Mouse (Mus musculus): Measurements from ENCODE around the gene Ogfr. TPM values are rescaled to one million over a fixed set of nuclear protein-coding genes. Genes with fewer than 3 reads are reported as not detected.

Ogfr gene
- 10 to 100 TPM; 21.3 to 24.7 (median 22.3) TPM for total RNA-seq (2022)

DNA sequence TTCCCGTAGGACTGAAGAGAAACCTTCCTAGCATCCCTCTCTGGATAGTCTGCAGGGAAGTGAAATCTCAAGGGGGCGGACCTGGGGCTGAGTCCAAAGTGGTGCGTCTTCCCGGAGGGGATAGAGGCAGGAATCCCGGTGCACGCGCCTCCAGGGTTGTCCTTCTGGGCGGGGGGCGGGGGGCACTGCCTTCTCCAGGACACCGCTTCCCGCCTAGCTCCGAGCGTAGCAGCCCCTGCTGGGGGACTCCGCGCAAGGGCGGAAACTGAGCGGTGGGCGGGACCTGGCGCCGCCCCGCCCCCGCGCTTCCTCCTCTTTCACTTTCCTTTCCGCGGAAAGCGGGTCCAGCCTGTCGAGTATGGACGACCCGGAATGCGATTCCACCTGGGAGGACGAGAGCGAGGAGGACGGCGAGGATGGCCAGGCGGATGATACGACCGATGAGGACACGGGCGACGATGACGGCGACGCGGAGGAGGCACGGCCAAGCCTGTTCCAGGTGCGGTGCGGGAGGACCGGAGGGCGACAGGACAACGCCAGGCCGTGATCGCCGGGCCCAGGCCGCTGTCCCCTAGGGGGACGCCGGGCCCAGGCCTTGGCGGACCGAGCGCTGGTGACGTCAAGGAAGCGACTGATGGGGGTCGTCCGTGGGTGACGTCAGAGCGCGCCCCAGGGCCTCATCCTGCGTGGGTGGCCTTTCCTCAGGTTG, at the start of gene Ogfr:
TSS of gene Ogfr (plus strand) at position 123 of the 709 bp plus-strand sequence.
- peak; percentile 67 to 71 for DNase-seq (ENCODE audit: low spot score in 2 of 2)

DNA sequence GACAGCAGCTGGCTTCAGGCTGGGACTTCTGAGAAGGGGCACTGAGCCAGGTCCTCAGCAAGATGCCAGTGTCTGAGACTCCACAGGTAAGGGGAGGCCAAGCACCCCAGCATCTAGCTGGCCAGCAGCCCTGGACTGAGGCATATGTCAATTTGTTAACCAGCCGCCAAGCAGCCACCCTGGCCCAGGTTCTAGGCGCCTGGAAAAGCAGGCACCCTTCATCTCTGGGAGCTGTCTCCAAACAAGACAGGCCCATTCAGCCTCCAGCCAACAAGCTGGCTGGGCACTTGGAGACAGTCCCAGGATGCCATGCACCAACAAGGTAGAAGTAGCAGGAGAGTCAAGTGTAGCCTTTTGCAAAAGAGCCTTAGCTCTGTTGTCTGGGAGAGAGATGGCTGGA, 45.4 kb upstream of the Ogfr start:
- DNase-seq (ENCODE audit: low spot score in 2 of 2): no peak

DNA sequence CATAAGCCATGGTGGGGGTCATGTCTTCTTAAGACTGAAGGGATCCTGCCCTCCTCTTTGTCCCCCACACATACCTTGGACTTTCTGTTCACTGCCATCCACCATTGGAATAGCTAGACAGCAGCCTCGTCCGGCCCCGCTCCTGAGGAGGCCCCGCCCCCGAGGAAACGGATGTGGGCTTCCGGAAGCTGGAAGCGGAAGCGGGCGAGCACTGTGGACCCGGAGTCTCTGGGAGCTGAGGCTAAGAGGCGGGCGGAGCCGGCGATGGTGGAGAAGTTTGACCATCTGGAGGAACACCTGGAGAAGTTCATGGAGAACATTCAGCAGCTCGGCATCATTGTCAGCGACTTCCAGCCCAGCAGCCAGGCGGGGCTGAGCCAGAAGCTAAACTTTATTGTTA, 44.0 kb upstream of the Ogfr start:
- no peak for DNase-seq (ENCODE audit: low spot score in 2 of 2)

DNA sequence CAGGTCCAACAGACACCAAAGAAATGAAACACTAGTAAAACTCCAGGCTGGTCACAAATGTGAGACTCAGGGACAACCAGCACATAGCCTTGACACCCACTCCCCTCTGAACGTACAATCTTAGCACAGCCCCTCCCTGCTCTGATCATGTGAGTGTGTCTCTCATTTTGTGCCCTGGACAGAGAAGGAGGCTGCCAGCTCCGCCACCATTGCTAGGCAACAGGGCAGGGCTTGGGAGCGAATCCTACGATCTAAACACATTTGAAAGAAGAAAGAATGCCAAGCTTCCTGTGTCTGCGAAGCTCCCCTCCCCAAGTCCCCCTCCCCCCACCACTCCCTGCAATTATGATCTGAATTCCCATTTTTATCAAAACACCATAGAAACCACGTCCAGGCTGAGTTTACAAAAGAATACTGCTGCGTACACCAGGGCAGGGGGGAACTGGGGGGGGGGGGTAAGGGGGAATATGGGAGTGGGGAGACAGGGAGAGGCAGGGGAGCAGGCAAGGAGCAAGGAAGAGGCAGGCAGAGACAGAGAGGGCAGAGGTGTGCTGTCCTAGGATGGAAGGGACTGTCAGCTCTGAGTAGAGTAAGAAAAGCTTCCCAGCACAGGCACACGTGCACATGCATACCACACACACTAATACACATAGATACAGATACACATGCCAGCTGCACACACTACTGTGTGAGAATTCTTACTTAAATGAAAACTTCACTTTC, 41.5 kb upstream of the Ogfr start:
- no peak for DNase-seq (ENCODE audit: low spot score in 2 of 2)

DNA sequence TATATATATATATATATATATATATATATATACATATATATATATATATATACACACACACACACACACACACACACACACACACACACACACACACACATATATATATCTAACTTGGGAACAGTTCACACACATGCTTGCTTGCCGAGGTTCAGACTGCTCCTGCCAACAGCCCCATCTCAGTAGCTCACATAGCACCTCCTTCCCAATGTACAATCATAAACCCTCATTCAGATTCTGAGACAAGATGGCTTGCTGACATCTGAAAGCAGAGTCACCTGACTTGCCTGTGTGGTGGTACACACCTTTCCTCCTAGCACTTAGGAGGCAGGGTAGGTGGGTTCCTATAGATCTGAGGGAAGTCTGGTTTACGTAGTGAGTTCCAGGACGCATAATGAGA, 36.7 kb upstream of the Ogfr start:
- no peak for DNase-seq (ENCODE audit: low spot score in 2 of 2)

DNA sequence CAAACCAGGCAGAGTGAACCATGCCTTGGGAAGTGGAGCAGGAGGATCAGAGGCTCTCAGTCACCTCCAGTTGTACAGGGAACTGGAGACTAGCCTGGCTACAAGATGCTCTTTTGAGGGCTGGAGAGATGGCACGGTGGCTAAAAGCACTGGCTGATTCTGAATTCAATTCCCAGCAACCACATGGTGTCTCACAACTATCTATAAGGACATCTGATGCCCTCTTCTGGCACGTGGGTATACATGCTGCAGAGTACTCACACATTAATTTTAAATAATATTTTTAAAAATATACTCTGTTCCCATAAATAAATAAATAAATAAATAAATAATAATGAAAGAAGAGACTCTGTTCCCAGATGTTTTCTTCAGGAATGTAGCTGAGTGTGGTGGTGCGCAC, 33.8 kb upstream of the Ogfr start:
- no peak for DNase-seq (ENCODE audit: low spot score in 2 of 2)

DNA sequence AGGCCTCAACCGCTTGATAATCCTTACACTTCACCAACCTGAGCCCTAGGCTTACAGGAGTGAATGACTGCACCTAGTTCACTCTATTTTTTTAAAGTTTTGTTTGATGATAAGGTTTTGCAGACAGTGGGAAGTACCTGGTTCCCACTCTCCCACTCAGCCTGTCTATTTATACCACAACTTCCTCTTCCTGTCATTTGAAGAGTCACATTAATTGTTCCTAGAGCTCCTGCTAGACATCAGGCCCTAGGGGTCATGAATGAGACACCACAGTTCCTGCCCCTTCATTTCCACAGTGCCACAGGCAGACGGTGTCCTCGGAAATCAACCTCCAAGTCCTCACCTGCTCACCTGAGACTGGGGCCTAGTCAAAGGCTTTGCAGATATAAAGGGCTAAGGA, 32.6 kb upstream of the Ogfr start:
- no peak for DNase-seq (ENCODE audit: low spot score in 2 of 2)

DNA sequence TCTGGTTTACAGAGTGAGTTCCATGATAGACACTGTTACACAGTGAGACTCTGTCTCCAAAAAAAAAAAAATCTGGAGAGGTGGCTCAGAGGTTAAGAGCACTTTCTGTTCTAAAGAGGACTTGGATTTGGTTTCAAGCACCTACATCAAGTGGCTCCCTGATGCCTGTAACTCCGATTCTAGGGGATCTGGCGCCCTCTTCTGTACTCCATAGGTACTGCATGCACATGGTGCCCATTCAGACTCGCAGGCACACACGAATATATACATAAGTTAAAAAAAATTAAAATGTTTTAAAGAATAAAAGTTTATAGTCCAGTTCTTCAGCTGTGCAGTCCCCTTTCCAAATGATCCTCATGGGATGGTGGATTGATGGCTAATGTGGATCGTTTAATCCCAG, 28.8 kb upstream of the Ogfr start:
- DNase-seq (ENCODE audit: low spot score in 2 of 2): no peak

DNA sequence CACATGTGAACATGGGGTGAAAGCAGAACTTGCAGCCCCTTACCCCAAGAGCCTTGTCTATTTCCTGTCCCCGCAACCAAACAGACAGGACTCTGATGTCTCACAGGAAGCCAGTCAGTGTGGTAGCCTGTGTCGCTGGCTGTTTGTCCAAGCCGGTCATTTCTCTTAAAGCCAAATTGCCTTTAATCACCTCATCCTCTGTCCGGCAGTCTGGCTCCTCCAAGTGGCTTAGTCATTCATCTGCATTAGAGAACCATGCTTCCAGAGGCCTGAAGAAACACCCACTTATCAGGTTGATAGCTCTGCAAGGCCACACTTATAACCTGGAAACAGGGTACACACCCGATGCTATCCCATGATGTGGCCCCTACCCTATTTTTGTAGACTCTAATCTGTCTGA, 26.9 kb upstream of the Ogfr start:
- DNase-seq (ENCODE audit: low spot score in 2 of 2): no peak

DNA sequence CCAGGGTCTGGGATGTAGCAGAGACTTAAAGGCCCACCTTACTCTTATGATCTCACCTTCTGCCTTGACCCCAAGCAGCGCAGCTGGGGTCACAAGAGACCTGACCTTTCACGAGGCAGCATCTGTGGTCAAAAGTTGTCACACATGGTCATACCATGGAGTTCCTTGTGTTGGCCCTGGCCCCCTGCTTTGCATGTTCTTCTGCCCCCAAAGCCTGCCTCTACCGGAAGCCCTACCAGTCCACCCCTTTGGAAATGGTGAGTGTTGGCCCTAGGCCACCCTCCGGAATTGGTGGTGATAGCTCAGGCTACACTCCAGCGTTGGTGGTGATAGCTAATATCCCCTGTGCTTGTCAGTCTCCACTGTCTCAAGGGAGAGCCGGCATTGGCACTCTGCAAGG, 25.7 kb upstream of the Ogfr start:
- DNase-seq (ENCODE audit: low spot score in 2 of 2): no peak

DNA sequence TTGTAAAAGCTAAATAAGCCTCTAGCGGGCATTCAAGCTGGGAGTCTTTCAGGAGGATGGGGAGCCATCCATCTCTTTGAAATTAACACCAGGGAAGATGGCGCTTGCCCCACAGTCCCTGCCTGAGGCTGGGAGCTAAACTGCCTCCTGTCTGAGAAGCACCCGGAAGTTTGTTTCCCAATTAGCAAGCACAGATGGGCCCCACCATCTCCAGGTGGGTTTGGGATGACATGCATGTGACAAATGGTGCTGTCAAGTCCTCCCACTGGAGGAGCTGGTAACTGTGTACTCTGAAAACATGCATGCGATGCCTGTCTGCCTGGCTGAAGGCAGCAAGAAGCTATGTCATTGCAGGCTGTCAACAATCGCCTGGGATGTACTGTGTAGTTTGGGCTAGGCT, 25.2 kb upstream of the Ogfr start:
- no peak for DNase-seq (ENCODE audit: low spot score in 2 of 2)

DNA sequence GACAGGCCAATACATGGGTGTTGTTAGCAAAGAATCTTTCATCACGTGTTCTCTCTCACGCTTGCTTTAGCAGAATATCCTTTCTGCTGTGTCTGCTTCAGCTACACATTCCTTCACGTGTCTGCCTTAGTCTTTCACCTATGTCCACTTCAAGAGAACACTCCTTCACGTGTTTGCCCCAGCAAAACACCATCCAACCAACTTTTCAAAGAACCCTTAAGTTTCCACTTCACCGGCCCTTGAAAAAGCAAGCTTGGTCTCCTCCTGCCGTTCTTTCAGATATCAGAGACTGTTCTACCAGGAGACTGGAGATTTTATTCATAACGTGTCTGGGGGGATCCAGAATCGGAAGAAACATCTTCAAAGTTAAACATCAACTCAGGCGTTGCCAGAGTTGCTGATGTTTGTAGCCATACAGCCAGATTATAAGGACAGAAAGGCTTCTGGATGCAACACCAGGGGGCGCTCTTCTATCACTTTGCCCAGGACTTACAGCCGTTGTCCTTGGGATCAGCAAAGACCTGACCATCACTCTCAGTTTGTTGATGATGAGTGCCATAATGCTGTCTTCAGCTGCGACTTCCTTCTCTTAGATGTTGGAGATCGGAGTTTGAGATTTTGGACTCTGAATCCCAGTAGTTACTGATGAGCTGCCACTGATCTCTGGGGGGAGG, 22.7 kb upstream of the Ogfr start:
- DNase-seq (ENCODE audit: low spot score in 2 of 2): no peak

DNA sequence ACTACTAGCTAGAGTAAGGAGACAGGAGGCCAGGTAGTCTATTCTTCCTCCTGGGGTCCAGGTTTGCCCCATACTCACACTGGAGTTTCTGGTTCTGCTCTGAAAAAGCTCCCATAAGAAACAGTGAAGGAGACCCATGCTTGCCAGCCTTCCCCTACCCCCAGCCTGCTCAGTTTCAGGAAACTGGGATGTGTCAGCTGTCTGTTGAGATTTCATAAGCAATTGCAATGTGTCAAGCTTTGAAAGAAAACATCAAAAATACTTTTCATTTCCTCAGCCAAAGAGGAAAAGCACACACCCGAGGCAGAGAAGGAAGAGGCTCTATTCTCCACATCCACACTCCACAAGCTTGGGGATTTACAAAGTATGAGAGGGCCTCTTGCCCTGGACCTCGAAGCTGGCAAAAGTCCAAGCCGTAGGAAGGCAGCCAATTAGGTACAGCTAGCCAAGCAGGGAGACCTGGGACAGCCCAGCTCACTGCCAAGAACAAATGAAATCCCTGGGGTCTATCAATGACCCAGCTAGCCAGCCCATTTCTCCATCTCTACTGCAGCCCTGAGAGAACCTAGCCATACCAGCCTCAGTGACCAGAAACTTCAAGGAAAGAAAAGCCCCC, 19.9 kb upstream of the Ogfr start:
- peak; percentile 49 to 55 for DNase-seq (ENCODE audit: low spot score in 2 of 2)

DNA sequence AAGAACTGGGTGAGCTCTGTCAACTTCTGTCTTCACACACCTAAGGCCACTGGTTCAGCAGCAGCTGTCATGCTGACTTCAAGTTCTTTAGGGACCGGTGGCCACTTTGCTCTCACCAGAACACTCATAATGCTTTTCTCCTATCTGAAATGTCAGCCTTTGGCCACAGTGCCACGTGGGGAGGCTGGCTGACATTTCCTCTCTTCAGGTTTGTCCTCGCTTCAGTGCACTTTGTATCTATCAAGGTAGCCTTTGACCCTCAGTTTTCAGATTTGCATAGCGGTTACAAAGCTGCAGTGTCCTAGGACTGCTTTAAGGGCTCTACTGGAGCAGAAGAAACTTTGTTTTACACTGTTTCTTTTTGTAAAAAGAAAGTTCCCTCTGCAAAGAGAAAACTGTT, 12.6 kb upstream of the Ogfr start:
- no peak for DNase-seq (ENCODE audit: low spot score in 2 of 2)

DNA sequence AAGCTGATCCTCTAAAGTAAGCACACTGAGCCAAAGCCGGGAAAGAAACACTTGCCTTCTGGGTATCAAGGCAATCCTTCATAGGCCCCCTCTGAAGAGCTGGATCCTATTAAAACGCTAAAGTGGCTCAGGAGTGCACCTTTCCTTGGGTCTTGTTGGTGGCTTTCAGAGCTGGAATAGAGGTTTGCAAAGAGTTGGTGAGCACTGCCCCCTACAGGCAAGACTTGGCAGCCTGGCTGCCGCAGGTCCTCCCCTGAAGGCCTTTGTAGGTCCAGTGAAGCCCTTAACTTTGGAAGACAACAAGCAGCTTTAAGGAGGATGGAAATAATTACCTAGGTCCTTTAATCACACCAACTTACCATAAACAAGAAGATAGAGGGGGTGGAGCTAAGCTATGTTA, 10.4 kb upstream of the Ogfr start:
- DNase-seq (ENCODE audit: low spot score in 2 of 2): peak; percentile 39 to 43

DNA sequence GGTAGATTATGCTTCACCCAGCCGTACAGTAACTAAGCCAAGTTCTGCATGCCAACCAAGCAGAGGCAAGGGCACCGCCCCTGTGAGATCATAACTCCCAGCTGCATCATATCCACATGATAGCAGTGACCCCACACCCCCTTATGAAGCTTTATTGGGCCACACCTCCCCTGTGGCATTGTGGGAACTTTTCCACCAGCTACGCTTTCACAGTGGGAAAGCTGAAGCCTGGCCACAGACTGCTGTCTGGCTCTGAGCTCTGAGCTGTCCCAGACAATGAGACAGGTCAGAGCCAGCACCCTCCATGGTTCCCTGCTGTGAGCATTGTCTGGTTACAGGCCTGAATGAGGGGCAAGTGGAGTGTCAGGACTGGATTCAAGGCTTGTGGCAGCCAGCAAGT, 8.0 kb upstream of the Ogfr start, which contains the start of gene Mrgbp:
TSS of gene Mrgbp (plus strand) at position 303 of the 400 bp plus-strand sequence.
- DNase-seq (ENCODE audit: low spot score in 2 of 2): no peak

DNA sequence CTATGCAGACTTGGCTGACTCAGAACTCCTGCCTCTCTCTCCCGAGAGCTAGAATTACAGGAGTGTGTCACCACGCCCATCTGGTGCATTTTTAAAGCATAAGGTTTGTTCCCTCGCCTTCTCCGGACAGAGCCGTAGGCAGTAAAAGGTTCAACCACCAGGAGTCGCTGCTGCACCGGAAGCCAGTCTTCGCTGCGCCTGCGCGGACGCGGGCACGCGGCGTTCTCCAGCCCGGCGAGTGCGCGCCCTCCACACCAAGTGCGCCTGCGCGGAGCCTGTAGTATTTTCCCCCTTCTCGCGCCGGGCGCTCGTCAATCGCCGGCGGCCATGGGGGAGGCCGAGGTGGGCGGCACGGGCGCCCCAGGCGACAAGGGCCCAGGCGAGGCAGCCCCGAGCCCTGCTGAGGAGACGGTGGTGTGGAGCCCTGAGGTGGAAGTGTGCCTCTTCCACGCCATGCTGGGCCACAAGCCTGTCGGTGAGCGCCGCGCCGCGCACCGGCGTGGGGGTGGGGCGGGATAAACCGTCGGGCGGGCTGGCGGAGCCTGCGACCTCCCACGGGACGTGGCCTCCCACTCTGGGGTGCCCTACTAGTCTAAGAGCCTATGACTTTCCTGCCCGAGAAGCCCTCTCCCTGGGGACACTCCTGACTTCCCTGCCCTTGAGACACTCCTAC, 6.4 kb upstream of the Ogfr start:
- DNase-seq (ENCODE audit: low spot score in 2 of 2): peak; percentile 90 to 94

DNA sequence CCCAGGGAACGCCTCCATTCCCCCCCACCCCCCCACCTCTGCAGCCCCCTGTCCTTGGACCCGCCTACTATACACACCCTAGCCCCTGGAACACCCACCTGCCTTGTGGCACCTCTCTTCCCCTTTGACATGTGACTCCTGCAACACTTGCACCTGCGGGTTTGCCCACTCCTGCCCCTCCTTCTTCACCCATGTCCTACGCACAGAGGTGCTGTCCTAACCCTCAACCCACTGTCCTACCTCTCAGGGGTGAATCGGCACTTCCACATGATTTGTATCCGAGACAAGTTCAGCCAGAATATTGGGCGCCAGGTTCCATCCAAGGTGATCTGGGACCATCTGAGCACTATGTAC, 5.9 kb upstream of the Ogfr start:
- DNase-seq (ENCODE audit: low spot score in 2 of 2): no peak

DNA sequence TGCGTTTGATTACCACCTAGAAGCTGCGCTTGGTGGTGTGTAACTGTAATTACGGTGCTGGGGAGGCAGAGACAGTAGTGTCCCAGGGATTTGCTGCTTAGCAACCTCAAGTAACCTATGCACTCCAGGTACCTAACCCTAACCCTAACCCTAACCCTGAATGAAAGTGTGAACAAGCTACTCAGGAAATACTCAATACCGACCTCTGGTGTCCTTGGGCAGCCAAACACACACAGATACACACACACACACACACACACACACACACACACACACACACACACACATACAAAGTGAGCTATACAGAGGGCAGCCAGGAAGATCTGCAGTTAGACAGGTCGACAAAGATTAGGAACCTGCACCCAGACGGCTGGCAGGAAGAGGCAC, 316 bp upstream of the Ogfr start:
- DNase-seq (ENCODE audit: low spot score in 2 of 2): no peak

DNA sequence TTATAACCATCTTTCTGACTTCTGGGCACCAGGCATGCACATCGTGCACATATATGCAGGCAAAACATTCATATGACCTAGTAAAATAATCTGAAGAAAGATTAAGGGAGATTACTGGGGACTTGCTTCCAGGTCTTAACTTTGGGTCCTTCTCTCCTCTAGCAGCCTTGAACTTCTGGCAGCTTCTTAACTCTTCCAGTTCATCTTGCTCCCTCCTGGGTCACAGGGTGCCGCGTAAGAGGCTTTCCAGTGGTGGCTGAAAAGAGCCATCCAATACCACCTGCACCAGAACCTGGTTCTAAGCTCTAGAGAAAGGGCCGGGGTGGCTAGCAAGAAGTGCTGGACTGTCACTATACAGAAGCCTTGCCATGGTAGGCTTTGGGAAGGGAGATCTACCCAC, 8.4 kb downstream of the Ogfr start, which contains the start of gene Col9a3:
TSS of gene Col9a3 (plus strand) at position 301 of the 400 bp plus-strand sequence.
- no peak for DNase-seq (ENCODE audit: low spot score in 2 of 2)

DNA sequence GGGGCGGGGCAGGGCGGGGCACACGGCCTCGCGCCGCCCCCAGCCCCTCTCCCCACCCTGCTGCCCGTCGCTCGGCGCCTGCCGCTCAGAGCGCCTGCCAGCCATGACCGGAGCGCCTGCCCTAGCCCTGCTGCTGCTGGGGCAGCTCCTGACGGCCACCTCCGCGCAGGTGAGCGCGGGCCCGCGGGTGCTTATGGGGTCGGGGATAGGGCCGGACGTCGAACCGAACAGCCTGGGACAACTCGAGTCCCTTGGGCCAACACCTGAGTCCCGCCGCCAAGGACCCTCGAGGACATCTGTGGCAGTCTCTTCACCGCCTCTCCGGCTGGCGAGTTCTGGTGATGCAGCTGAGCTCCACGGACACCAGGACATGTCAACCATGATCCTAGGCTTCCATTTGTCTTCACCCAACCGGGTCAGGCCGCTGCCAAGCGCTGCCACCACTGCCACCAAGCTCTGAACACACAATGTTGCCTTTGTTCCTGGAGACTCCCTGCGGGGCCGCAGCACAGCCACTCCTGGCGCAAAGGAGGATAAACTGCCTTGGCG, 9.2 kb downstream of the Ogfr start:
- DNase-seq (ENCODE audit: low spot score in 2 of 2): no peak
